Mouse (Mus musculus): ENCODE data around the gene BC028528. TPM values are rescaled to one million over a fixed set of nuclear protein-coding genes. Genes with fewer than 3 reads are reported as not detected.
"Not testable (repeated sequence)": the region's sequence is repeated elsewhere in the genome, so short reads cannot be mapped to it uniquely, and the experiment has no call there.

Gene BC028528
- polyA plus RNA-seq (2015; fragmentation: Nextera tagmentation; extraction: Ambion mirVana): 15.9 and 17.7 TPM in 2 replicates

- no peak for DNase-seq (ENCODE audit: low spot score)
Measured at GRCm38 (mm10) chr3:95891211-95892065, at the start of gene BC028528. Gene BC028528, minus strand, starts transcription at chr3:95892005.

GRCm38 (mm10) chr3:95938835-95939234, 47.0 kb upstream of the BC028528 start:
- DNase-seq (ENCODE audit: low spot score): peak; percentile 38

DNA sequence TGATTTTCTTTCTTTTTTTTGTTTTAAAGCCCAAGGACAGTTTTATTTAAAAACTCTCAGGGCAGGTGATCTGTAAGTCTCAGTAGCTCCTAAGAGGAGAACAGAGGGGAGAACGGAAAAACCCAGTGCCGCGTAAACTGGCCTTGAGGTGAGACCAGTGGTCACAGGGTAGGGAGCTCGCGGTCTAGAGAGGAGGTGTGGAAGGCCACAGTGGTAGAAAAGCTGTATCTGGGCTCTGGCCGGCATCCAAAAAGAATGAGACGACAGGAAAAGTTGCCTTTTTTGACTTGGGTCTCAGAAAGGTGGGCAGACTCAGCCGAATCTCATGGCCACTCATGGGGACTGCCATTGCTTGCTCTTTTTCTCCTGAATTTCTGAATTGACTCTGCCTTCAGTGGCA, 46.4 kb upstream of the BC028528 start:
- DNase-seq (ENCODE audit: low spot score): no peak

GRCm38 (mm10) chr3:95934448-95934847, 42.6 kb upstream of the BC028528 start:
- DNase-seq (ENCODE audit: low spot score): no peak

- DNase-seq (ENCODE audit: low spot score): no peak
Measured at GRCm38 (mm10) chr3:95933111-95933750, 41.4 kb upstream of the BC028528 start.

DNA sequence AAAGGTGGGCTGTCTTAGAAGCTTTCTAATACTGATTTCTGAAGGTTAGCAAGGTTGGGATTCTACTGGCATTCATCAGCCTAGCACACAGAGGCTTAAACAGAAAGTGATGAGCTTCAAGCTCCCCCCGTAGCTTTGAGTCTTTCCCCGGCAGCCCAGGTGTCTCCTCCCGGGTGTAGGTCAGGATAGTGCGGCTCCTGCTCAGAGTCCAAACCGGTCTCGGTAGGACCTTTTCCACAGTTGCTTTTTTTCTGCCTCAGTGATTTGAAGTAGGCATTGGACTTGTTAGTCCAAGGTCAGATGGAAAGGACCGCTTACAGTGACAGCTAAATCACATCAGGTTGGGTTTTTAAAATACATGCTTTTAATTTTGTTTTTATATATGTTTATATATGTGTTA, 40.8 kb upstream of the BC028528 start:
- no peak for DNase-seq (ENCODE audit: low spot score)

DNA sequence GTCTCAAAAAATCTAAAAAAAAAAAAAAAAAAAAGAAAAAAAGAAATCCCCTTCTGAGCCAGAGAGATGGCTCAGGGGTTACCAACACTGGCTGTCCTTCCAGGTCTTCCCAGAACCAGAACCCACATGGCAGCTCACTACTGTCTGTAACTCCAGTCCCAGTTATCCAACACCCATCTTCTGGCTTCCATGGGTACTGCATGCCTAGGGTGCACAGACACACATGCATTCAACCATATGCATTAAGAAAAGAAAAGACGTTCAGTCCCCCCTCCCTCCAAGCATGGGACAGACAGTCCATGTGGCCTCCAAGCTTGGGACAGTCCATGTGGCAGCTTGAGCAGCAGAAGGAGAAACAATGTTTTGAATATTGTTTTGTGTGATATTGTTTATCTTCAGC, 40.4 kb upstream of the BC028528 start:
- DNase-seq (ENCODE audit: low spot score): no peak

- no peak for DNase-seq (ENCODE audit: low spot score)
Measured at GRCm38 (mm10) chr3:95931471-95931870, 39.7 kb upstream of the BC028528 start.

DNA sequence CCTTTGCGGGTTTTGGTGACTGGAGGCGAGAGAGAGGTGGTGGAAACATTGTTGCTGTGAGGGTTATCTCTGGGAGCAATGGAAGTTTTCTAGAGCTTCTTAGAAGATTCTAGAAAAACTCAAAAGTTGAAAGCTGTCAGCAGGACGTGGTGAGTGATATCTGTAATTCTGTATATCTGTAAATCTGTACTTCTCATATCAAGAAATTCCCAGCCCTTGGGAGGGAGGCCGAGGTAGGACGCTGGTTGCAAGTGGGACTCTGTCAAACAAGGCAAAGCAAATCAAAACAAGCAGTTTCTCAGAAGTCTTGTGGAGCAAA, 38.6 kb upstream of the BC028528 start:
- DNase-seq (ENCODE audit: low spot score): no peak

- DNase-seq (ENCODE audit: low spot score): peak; percentile 50
Measured at GRCm38 (mm10) chr3:95929581-95930470, 38.0 kb upstream of the BC028528 start.

DNA sequence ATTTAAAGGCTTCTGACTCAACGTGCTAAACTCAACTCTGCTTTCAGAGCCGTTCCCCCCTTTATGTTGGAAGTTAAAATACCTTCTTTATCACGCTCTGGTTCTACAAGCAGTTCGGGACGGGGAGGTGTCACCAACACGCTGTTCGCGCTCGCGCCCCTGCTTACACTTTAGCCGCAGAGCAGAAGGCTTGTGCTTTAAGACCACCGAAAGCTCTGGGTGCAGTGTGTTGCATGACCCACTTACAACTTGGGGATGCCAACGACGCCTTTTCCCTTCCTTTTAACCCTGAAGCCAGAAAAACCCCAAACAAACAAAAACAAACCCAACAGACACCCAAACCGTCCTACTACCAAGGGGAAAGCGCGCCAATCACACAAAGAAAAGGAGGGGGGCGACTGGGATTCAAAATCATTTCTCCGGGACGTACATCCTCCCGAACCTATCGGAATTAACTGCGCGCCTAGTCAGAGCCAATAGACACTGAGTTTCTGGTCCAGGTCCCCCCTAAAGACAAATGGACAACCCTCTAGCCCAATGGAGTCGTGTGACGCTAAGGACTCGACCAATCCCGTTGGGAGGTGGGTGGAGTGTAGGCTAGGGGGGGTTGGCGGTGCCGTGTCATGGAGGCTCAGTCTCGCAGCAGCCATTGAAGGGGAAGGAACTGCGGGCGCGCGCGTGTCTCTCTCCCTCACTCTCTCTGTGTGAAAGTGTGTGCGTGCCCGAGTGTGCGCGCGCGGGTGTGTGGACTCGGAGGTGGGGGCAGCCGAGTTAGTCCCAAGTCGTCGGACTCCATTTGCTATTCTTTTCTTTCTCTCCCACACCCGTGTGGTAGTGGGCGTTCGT, 37.1 kb upstream of the BC028528 start, which contains the start of gene Anp32e:
Gene Anp32e, plus strand, starts transcription at position 589 of the 846 bp plus-strand sequence.
- peak; percentile 99 for DNase-seq (ENCODE audit: low spot score)

DNA sequence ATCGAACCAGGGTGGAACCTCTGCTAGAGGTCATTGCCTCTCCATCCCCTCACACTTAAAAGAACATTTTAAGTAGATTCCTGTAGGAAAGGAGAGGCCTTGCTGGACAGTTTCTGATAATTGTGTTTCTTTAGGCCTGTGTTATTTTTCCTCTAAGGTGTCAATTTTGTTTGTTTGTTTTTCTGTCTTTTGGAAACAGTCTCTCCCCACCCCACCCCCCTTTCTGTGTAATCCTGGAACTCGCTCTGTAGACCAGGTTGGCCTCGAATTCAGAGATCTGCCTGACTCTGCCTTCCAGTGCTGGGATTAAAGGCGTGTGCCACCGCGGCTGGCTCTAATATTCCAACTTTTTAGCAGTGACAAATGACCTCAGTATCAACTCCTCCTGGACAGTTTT, 36.5 kb upstream of the BC028528 start:
- peak; percentile 28 for DNase-seq (ENCODE audit: low spot score)

- DNase-seq (ENCODE audit: low spot score): peak; percentile 65
Measured at GRCm38 (mm10) chr3:95925087-95925486, 33.3 kb upstream of the BC028528 start.

DNA sequence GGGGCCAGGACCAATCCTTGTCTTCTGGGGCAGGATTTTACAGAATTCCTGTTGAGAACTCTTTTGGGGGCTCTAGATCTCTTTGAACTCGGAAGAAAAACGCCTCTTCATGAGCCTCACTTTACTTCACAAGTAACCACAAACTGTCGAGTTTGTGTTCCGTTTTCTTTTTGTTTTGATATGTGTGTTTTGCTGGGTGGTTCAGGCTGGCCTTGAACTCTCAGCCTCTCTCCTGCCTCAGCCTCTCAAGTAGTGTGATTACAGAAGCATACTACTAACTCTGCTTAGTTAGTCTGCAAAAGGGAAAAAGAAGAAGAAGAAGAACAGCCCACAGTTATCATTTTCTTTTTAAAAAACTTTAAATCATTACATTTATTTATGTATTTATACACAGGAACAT, 32.4 kb upstream of the BC028528 start:
- peak; percentile 65 for DNase-seq (ENCODE audit: low spot score)

DNA sequence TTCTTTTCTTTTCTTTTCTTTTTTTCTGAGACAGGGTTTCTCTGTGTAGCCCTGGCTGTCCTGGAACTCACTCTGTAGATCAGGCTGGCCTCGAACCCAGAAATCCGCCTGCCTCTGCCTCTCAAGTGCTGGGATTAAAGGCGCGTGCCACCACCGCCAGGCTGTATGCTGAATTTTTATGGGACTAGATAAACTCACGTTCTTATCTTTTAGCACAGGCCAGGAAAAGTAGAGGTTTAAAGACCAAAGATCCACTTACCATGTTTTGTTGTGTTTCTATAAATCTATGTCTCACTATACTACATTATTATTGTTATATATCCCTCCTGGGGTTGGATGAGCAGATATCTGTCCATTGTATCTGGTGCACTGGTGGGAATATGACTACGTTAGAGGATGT, 31.6 kb upstream of the BC028528 start:
- DNase-seq (ENCODE audit: low spot score): not testable (repeated sequence)

DNA sequence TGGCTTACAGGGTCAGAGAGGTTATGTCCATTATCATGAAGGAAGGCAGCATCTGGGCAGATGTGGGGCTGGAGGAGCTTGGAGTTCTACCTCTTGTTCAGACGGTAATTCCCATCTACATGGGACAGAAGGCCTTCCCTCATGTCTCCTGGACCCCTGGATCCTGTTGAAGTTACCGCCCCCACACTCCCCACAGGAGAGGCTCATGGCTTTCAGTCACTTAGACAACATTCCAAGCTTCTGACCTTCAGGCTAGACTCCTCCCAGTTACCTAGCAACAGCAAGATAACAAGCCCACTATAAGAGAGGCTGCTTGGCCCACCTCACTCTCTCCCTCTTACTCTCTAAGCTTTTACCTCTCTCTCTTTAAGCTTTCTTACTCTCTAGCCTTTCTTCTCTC, 28.7 kb upstream of the BC028528 start:
- not testable (repeated sequence) for DNase-seq (ENCODE audit: low spot score)

GRCm38 (mm10) chr3:95916760-95917159, 25.0 kb upstream of the BC028528 start:
- no peak for DNase-seq (ENCODE audit: low spot score)

DNA sequence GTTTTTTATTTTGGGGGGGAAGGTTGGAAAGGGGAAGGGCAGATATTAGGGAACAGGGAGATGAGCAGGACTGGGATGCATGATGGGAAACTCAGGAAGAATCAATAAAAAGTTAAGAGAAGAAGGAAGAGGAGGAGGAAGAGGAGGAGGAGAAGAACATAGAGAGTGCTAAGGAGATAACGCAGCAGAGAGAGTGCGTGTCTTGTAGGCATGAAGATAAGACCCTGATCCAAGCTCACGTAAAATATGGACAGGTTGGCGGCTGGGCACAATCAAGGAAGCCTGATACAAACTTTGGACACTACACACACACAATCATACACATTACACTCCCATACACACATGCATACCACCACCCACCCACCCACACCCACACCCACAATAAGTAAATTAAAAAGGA, 22.9 kb upstream of the BC028528 start:
- DNase-seq (ENCODE audit: low spot score): no peak

- no peak for DNase-seq (ENCODE audit: low spot score)
Measured at GRCm38 (mm10) chr3:95907613-95908012, 15.8 kb upstream of the BC028528 start.

DNA sequence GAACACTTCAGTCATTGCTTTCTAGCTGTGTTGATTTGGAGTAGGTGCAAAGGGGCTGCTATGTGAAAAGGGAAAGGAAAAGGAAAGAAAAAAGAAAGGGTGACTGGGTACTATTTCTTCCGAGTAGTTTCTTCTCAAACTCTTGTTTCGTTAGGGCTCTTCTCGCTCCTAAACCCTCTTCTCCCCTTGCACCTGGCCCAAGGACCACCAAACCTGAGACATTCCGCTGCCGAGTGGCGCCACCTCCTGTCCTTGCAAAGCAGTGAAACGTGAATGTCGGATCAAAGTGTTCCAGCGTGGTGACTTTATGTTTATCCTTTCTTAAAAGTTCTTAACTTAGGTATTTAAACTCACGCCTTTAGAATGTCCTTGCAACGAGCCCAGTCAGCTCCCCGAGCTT, 15.1 kb upstream of the BC028528 start:
- peak; percentile 85 for DNase-seq (ENCODE audit: low spot score)

Data from thymus, postnatal 0 days (tissue).